Mouse (Mus musculus): ENCODE data around the gene Pole2. TPM values are rescaled to one million over a fixed set of nuclear protein-coding genes. Genes with fewer than 3 reads are reported as not detected.

Pole2 gene
- polyA plus RNA-seq (2015; fragmentation: Nextera tagmentation; extraction: Ambion mirVana) = 26.2 and 26.4 TPM in 2 replicates

DNA sequence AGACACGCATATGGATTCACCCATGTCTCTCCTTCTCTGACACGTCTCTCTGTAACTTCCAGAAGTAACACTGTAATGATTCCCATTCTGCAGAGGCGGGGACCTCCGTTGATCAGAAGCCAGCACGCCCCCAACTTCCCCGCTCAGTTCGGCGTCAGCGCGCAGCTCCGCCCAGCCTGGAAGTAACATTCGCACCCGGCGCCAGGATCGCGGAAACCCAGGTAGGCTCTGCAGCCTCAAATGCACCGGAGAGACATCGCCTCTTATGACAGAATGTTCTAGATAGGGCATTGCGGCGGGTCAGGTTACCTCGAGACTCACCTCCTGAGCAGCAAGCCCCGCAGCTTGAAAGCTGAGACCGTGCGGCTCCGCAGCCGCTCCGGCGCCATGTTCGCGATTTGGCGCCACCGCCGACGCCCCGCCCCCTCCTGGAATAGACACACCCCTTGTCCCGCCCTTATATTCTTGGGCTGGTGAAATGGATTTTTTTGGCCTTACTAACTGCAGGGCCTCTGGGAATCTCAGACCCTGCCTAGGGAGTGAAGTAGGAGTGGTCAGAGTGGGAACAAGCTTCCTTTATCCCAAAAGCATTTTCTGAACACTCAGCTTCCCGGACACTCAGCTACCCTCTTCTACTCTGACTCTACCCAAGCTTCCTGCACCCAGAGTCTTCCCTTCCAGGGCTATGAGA lies at the start of gene Pole2:
Gene Pole2 (minus strand): TSS at position 420 of the 691 bp plus-strand sequence.
- Histone ChIP-seq H3K36me3 (ENCODE audit: insufficient read depth, low read length) (peaks cover 5% of the 10 kb centered on the region; the same call in 1 of the 2 replicates), H3K9me3 (ENCODE audit: low read length) (no peaks in the 10 kb centered on the region), H3K4me2 (replicated peaks; ENCODE audit: low read depth, low read length) (peak within 1 kb of the TSS; percentile 65), H3K9ac (replicated peaks; ENCODE audit: low read length) (peak within 1 kb of the TSS; percentile 81), H3K4me1 (ENCODE audit: insufficient read depth, low read length) (peaks cover 9% of the 10 kb centered on the region; the same call in 1 of the 2 replicates), H3K4me3 (ENCODE audit: low read length) (peak within 1 kb of the TSS; percentile 82), H3K27ac (ENCODE audit: low read length) (peak within 1 kb of the TSS; percentile 94), H3K27me3 (ENCODE audit: insufficient read depth, low read length) (no peaks in the 10 kb centered on the region)
- ATAC-seq (ENCODE audit: low FRiP score, low TSS enrichment) = peak; percentile 97
- under 1% methylated on average over 37 of the region's 37 CpGs for WGBS

DNA sequence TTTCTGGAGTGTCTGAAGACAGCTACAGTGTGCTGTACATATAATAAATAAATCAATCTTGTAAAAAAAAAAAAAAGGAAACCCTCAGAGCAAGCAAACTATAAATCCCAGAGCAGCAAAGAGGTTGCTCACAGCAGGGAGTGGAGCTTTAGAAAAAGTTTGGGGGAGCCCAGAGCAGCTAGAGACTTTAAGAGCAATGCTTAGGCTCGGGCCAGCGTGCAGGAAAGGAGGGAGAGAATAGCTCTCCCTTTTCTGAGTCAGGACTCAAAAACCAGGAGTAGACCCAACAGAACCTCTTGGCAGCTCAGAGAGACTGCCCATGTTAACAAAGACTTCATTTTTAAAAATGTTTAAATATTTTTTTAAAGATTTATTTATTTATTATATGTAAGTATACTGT lies 41.0 kb upstream of the Pole2 start:
- no peak overlapping the region for H3K9ac ChIP-seq (replicated peaks; ENCODE audit: low read length)
- H3K4me1 ChIP-seq (ENCODE audit: insufficient read depth, low read length) = no peaks in the 10 kb centered on the region
- H3K4me3 ChIP-seq (ENCODE audit: low read length) = no peak overlapping the region
- no peaks in the 10 kb centered on the region for H3K27me3 ChIP-seq (ENCODE audit: insufficient read depth, low read length)
- H3K36me3 ChIP-seq (ENCODE audit: insufficient read depth, low read length) = no peaks in the 10 kb centered on the region
- WGBS = 82% methylated on average over 2 of the region's 2 CpGs
- ATAC-seq (ENCODE audit: low FRiP score, low TSS enrichment) = no peak
- no peak overlapping the region for H3K4me2 ChIP-seq (replicated peaks; ENCODE audit: low read depth, low read length)
- H3K9me3 ChIP-seq (ENCODE audit: low read length) = no peaks in the 10 kb centered on the region
- H3K27ac ChIP-seq (ENCODE audit: low read length) = no peak overlapping the region

- Histone ChIP-seq H3K36me3 (ENCODE audit: insufficient read depth, low read length) (no peaks in the 10 kb centered on the region), H3K27ac (ENCODE audit: low read length) (no peak overlapping the region), H3K4me1 (ENCODE audit: insufficient read depth, low read length) (no peaks in the 10 kb centered on the region), H3K27me3 (ENCODE audit: insufficient read depth, low read length) (no peaks in the 10 kb centered on the region), H3K4me2 (replicated peaks; ENCODE audit: low read depth, low read length) (no peak overlapping the region), H3K9ac (replicated peaks; ENCODE audit: low read length) (no peak overlapping the region), H3K9me3 (ENCODE audit: low read length) (no peaks in the 10 kb centered on the region), H3K4me3 (ENCODE audit: low read length) (no peak overlapping the region)
- no peak for ATAC-seq (ENCODE audit: low FRiP score, low TSS enrichment)
- 75% methylated on average over 11 of the region's 11 CpGs for WGBS
Measured at GRCm38 (mm10) chr12:69267956-69268632, 40.1 kb upstream of the Pole2 start.

DNA sequence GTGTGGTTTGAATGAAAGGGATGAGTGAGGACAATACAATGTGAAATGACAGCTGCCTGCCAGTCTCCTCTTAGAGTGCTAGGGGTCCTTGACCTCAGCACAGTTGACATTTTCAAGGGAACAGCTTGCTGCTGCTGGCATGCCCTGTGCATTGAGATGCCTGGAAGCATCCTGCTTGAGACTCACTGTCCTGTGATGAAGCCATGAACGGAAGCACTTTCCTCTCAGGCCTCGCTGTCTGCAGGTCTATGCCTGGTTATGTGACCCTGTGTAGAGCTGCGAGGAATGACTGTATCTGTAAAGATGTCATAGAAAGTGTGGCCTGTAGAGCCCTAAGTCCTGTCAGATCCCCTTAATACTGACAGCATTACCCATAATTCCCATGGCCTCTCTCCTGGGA lies 37.0 kb upstream of the Pole2 start:
- Histone ChIP-seq H3K9me3 (ENCODE audit: low read length) (no peaks in the 10 kb centered on the region), H3K9ac (replicated peaks; ENCODE audit: low read length) (no peak overlapping the region), H3K36me3 (ENCODE audit: insufficient read depth, low read length) (no peaks in the 10 kb centered on the region), H3K4me1 (ENCODE audit: insufficient read depth, low read length) (no peaks in the 10 kb centered on the region), H3K27ac (ENCODE audit: low read length) (no peak overlapping the region), H3K4me2 (replicated peaks; ENCODE audit: low read depth, low read length) (no peak overlapping the region), H3K4me3 (ENCODE audit: low read length) (no peak overlapping the region), H3K27me3 (ENCODE audit: insufficient read depth, low read length) (no peaks in the 10 kb centered on the region)
- 88% methylated on average over 3 of the region's 3 CpGs for WGBS
- ATAC-seq (ENCODE audit: low FRiP score, low TSS enrichment) = no peak

DNA sequence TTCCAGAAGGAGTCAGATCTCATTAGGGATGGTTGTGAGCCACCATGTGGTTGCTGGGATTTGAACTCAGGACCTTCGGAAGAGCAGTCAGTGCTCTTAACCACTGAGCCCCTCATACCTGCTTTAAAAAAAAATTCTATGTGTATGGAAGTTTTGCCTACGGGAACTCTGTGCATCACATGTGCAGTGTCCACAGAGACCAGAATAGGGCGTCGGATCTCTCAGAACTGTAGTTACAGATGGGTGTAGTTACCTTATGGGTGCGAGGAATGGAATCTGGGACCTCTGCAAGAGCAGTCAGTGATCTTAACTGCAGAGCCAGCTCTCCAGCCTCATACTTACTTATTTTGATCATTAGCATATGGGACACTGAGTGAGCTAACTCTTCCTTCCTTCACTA lies 34.3 kb upstream of the Pole2 start:
- Histone ChIP-seq H3K9ac (replicated peaks; ENCODE audit: low read length) (no peak overlapping the region), H3K4me3 (ENCODE audit: low read length) (no peak overlapping the region), H3K4me1 (ENCODE audit: insufficient read depth, low read length) (no peaks in the 10 kb centered on the region), H3K27ac (ENCODE audit: low read length) (no peak overlapping the region), H3K36me3 (ENCODE audit: insufficient read depth, low read length) (no peaks in the 10 kb centered on the region), H3K4me2 (replicated peaks; ENCODE audit: low read depth, low read length) (no peak overlapping the region), H3K9me3 (ENCODE audit: low read length) (no peaks in the 10 kb centered on the region), H3K27me3 (ENCODE audit: insufficient read depth, low read length) (no peaks in the 10 kb centered on the region)
- WGBS = 96% methylated on average over 5 of the region's 5 CpGs
- no peak for ATAC-seq (ENCODE audit: low FRiP score, low TSS enrichment)

DNA sequence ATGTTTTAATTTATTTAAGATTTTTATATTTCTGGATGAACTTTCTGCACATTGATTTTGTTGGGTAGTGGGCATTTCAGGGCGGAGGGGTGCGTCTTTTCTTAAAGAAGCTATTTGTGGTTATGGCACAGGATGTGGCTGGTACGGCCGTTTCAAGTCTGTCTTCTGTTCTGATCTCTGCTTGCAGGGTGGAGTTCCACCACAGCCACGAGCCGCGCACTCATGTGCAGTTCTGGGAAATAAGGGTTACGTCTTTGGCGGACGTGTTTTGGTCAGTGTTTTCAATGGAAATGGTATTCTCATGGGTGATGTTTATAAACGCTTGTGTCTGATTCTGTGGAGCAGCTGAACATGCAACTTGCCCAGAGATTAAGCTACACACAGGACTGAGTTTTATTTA lies 29.8 kb upstream of the Pole2 start:
- Histone ChIP-seq H3K27ac (ENCODE audit: low read length) (no peak overlapping the region), H3K9me3 (ENCODE audit: low read length) (no peaks in the 10 kb centered on the region), H3K9ac (replicated peaks; ENCODE audit: low read length) (no peak overlapping the region), H3K4me2 (replicated peaks; ENCODE audit: low read depth, low read length) (no peak overlapping the region), H3K4me3 (ENCODE audit: low read length) (no peak overlapping the region), H3K36me3 (ENCODE audit: insufficient read depth, low read length) (no peaks in the 10 kb centered on the region), H3K4me1 (ENCODE audit: insufficient read depth, low read length) (no peaks in the 10 kb centered on the region), H3K27me3 (ENCODE audit: insufficient read depth, low read length) (no peaks in the 10 kb centered on the region)
- WGBS = 85% methylated on average over 11 of the region's 11 CpGs
- ATAC-seq (ENCODE audit: low FRiP score, low TSS enrichment) = no peak

DNA sequence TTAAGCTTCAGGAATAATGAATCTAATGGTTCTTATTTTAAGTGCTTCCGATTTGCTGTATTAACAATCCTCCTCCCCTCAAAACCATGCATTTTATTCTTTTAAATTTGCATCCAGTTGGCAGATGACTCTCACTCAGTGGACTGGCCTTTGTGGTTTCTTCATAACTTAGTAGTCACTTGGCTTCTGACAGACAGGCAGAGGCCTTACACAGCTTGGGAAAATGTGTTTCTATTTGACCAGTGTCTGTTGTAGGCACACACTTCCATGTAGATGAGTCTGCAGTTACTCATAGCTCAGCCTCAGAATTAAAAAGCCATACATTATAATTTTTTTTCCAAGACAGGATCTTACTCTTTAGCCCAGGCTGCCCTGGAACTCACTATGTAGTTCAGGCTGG lies 25.8 kb upstream of the Pole2 start:
- ATAC-seq (ENCODE audit: low FRiP score, low TSS enrichment) = no peak
- H3K9ac ChIP-seq (replicated peaks; ENCODE audit: low read length) = no peak overlapping the region
- 98% methylated on average over 1 of the region's 1 CpGs for WGBS

DNA sequence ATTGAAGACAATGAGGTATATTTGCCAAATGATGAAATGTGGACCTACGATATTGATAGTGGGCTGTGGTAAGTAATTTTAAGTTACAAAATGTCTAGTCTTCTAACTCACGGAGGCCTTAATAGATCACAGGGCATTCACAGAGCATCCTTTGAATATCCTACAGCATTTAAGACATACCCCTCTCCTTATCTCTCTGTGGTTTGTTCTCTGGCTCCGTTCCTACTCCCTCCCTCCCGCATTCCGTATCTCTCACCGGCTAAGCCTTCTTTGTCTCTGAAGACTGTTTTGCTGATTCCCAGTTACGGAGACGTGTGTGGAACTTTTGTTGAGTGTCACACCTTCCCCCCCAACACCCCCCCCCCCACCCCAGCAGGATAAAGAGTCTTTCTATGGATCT lies 22.8 kb upstream of the Pole2 start:
- Histone ChIP-seq H3K4me2 (replicated peaks; ENCODE audit: low read depth, low read length) (no peak overlapping the region), H3K4me3 (ENCODE audit: low read length) (no peak overlapping the region), H3K4me1 (ENCODE audit: insufficient read depth, low read length) (no peaks in the 10 kb centered on the region), H3K9ac (replicated peaks; ENCODE audit: low read length) (no peak overlapping the region), H3K9me3 (ENCODE audit: low read length) (no peaks in the 10 kb centered on the region), H3K27me3 (ENCODE audit: insufficient read depth, low read length) (no peaks in the 10 kb centered on the region), H3K27ac (ENCODE audit: low read length) (no peak overlapping the region), H3K36me3 (ENCODE audit: insufficient read depth, low read length) (no peaks in the 10 kb centered on the region)
- 82% methylated on average over 8 of the region's 8 CpGs for WGBS
- no peak for ATAC-seq (ENCODE audit: low FRiP score, low TSS enrichment)

More for the DNA sequence above, 25.8 kb upstream of the Pole2 start:
- Histone ChIP-seq H3K4me3 (ENCODE audit: low read length) (no peak overlapping the region), H3K36me3 (ENCODE audit: insufficient read depth, low read length) (no peaks in the 10 kb centered on the region), H3K27ac (ENCODE audit: low read length) (no peak overlapping the region), H3K4me1 (ENCODE audit: insufficient read depth, low read length) (no peaks in the 10 kb centered on the region), H3K27me3 (ENCODE audit: insufficient read depth, low read length) (no peaks in the 10 kb centered on the region), H3K9me3 (ENCODE audit: low read length) (no peaks in the 10 kb centered on the region), H3K4me2 (replicated peaks; ENCODE audit: low read depth, low read length) (no peak overlapping the region)

DNA sequence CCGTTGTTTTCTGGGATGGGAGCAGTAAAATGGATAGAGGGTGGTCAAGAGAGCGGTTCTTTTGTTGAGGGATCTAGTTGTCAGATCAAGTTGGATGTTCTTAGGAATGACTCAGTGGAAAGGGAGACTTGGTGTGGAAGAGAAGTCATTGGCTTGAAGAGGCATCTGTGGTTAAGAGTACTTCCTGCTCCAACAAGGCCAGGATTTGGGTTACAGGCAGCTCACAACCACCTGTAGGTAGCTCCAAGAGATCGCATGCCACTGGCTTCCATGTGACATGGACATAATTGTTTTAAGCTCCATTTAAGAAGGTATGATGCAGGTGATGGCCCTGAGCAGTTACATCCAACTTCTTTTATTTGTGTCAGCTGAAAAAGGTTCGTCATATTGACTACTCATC lies 21.8 kb upstream of the Pole2 start:
- 87% methylated on average over 4 of the region's 4 CpGs for WGBS
- no peaks in the 10 kb centered on the region for H3K4me1 ChIP-seq (ENCODE audit: insufficient read depth, low read length)
- no peak overlapping the region for H3K9ac ChIP-seq (replicated peaks; ENCODE audit: low read length)
- H3K4me2 ChIP-seq (replicated peaks; ENCODE audit: low read depth, low read length) = no peak overlapping the region
- no peak overlapping the region for H3K27ac ChIP-seq (ENCODE audit: low read length)
- no peak overlapping the region for H3K4me3 ChIP-seq (ENCODE audit: low read length)
- H3K36me3 ChIP-seq (ENCODE audit: insufficient read depth, low read length) = no peaks in the 10 kb centered on the region
- ATAC-seq (ENCODE audit: low FRiP score, low TSS enrichment) = no peak
- H3K9me3 ChIP-seq (ENCODE audit: low read length) = no peaks in the 10 kb centered on the region
- H3K27me3 ChIP-seq (ENCODE audit: insufficient read depth, low read length) = no peaks in the 10 kb centered on the region

DNA sequence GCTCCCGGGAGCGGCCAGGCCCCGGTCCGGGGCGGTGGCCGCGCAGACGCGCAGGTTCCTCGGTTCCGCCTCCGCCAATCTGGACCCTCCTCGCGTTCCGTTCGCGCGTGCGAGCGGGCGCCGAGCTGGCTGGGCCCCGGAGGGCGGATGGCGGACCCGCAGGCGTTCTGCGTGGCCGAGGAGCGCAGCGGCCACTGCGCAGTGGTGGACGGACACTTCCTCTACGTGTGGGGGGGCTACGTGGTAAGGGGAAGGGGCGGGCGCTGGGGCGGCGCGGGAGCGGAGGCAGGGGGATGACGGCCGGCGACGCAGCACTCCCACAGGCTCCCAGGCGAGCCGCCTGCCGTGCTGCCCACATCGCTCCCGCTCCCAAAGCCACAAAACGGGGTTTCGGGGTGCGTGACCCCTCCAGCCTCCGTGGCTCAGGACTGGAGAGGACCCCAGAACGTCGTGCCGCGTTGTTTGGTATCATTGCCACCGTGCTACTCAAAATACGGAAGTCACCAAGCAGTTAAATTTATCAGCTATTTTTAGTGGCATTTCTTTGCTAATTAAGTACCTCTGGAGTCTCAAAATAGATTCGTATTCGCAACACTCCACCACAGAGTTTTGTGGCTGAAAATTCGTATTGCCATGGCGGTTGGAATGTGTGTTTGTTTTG lies 13.9 kb upstream of the Pole2 start:
- peak; percentile 96 for ATAC-seq (ENCODE audit: low FRiP score, low TSS enrichment)
- Histone ChIP-seq H3K27ac (ENCODE audit: low read length) (peak overlapping the region; percentile 84), H3K4me3 (ENCODE audit: low read length) (peak overlapping the region; percentile 77), H3K9me3 (ENCODE audit: low read length) (no peaks in the 10 kb centered on the region), H3K27me3 (ENCODE audit: insufficient read depth, low read length) (no peaks in the 10 kb centered on the region), H3K36me3 (ENCODE audit: insufficient read depth, low read length) (no peaks in the 10 kb centered on the region), H3K4me2 (replicated peaks; ENCODE audit: low read depth, low read length) (peak overlapping the region; percentile 60), H3K4me1 (ENCODE audit: insufficient read depth, low read length) (peaks cover 7% of the 10 kb centered on the region), H3K9ac (replicated peaks; ENCODE audit: low read length) (peak overlapping the region; percentile 93)
- under 1% methylated on average over 58 of the region's 64 CpGs for WGBS

Measured in kidney, embryonic 16.5 days (tissue).